Mouse (Mus musculus) frontal cortex, adult 2 months (tissue): ENCODE data around the gene Grip1. TPM values are rescaled to one million over a fixed set of nuclear protein-coding genes. Genes with fewer than 3 reads are reported as not detected.
A peak's percentile ranks its signal among the peaks of the same experiment; 100 is the strongest.

ENCODE experiments used
- DNase-seq, 2 experiments: peaks; one replicate each; pipeline ENCODE4 v3.0.0; 2022; ENCODE audit warnings: low spot score in 1 of 2; ENCODE audit errors: extremely low spot score in 1 of 2
- polyA plus RNA-seq: library from polyadenylated mRNA; depleted of rRNA; stranded (reverse); fragments of >200 nt; gene quantifications from 2 replicates; pipeline ENCODE4 v1.2.3, GENCODE M21; 2012

Grip1 gene
- polyA plus RNA-seq, 1 experiment, result 19.6 TPM

GRCm38 (mm10) chr10:119818381-119818780 lies 364.8 kb downstream of the Grip1 start:
- peak in 1 of 2 experiments; percentile 37 for DNase-seq

- DNase-seq, result peak; percentile 9 to 46
Observed at GRCm38 (mm10) chr10:119819102-119819681, 365.6 kb downstream of the Grip1 start.

DNA sequence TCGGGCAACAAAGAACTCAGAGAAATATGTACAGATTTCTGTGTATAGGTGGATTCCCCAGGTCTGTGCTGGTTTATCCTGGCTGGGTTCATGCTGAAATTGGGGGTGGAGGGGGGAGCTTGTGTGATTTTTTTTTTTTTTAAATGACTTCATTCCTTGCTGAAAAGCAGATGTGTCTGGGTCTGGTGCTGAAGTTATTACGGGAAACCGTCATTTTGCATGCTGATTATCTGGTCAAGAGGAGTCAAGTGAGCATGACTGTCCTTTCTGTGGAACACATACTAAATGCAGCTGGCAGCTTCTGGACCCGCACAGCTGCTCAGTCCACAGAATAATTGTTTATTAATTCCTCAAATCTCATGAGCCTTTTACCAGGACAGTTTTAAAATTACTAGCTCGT lies 366.1 kb downstream of the Grip1 start:
- peak in 1 of 2 experiments; percentile 19 for DNase-seq

DNA sequence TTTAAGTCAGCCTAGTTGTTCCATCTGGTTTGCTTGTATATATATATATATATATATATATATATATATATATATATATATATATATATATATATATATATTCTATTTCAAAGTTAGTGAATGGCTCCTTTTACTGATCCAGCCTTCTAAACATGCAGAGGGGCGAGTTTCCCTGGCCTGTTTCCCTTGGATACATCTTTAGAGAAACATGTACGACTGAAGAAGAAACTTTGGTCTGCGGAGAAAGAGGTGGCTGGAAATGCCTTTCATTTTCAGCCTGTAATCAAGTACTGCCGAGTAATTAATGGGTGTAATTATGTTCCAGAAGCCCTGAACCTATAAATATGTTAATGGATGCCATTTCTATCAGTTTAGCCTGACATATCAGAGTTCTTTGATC lies 366.8 kb downstream of the Grip1 start:
- no peak for DNase-seq

DNA sequence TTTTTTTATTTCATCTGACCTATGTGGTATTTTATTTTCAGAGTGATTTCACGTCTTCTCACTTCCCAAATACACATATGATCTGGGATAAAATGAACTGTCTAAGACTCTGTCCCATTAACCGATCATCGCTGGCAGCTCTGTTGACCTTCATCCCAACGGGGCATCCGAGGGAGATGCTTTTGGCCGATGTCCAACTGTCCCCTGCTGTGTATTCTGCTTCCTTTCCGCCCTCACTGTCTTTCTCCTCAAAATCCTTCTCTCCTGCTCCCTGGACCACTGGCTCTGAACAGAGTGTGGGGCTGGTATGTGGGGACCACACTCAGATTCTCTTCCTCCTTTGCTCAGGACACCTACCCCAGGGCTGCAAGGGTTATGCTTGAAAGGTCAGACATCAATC lies 370.1 kb downstream of the Grip1 start:
- no peak for DNase-seq

GRCm38 (mm10) chr10:119824521-119824920 lies 370.9 kb downstream of the Grip1 start:
- DNase-seq, result no peak

- peak in 1 of 2 experiments; percentile 46 for DNase-seq
Observed at GRCm38 (mm10) chr10:119830388-119830956, 376.8 kb downstream of the Grip1 start.

- no peak for DNase-seq
Observed at GRCm38 (mm10) chr10:119831086-119831485, 377.5 kb downstream of the Grip1 start.

- no peak for DNase-seq
Observed at GRCm38 (mm10) chr10:119833334-119833733, 379.7 kb downstream of the Grip1 start.

DNA sequence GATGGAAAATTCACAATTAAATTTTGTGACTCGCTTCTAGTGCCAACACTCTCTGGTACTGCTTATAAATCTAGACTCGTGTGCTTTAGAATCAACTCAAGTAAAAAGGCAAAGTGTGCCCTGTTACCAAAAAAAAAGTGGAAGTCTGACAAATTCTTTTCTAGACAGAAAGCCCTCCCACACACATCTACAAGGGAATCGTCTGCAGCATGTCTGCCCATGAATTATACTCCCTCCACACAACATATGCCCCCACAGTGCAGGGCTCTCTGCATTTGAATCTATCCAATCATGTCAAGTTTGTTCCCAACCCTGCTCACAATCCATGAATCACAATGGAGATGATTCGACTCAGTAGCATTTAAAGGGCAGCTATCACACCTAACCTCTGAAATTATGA lies 380.5 kb downstream of the Grip1 start:
- DNase-seq, result peak; percentile 52 to 71

DNA sequence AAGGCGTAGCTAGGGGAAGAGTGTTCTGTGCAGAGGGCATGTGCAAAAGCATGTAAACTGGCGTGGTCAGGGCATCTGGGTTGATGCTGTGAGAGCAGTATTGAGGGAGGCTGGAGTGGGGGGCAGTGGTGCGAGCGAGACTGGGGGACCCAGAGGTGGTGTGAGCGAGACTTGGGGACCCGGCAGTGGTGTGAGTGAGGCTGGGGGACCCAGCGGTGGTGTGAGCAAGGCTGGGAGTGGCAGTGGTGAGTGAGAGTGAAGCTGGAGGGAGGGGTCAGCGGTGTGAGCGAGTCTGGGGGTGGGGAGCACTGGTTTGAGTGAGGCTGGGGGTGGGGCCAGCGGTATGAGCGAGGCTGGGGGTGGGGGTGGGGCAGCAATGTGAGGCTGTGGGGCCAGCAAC lies 386.0 kb downstream of the Grip1 start:
- no peak for DNase-seq

DNA sequence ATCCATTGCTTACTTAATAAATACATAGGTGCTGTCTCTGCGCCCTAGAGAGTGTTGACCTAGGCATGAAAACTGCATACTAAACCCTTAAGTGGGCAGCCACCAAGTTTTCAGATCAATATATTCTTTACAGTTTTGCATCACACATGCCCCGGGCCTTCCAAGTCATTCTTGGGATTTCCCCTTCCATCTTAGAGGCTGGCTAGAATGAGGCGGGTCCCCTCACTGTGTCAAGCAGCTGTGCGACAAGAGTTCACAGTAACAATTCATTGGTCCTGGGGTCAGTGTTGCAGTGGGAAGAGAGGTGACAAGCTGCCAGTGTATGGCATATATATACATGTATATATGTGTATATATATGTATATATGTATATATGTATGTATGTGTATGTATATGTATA lies 388.4 kb downstream of the Grip1 start:
- DNase-seq, result no peak

GRCm38 (mm10) chr10:119845705-119846410 lies 392.2 kb downstream of the Grip1 start:
- DNase-seq, result peak in 1 of 2 experiments; percentile 33

GRCm38 (mm10) chr10:119851594-119851993 lies 398.0 kb downstream of the Grip1 start:
- DNase-seq, result no peak

DNA sequence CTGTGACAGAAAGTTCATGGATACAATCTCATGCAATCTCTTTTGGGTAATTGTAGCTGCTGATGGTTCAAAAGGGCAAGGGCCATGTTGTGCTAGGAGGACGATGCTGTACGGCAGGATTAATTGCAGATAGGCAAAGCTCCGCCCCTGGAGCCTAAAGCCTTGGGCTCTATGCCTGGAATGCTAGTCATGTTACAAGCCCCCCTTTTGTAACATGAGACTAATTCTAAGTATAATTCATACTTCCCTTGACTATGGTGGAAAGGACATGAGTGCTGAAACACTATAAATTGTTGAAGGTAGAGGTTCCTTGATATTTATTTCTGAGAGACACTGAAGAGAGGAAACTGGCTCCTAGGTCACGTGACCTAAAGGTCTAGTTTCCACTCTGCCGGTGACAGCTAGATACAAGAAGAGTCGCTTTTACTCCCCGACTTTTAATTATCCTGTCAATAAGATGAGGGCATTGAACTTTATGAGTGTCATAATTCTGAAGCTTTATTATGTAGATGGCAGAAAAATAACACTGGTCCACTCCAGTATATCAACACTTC lies 399.0 kb downstream of the Grip1 start:
- DNase-seq, result no peak

- no peak for DNase-seq
Observed at GRCm38 (mm10) chr10:119867726-119868125, 414.1 kb downstream of the Grip1 start.

DNA sequence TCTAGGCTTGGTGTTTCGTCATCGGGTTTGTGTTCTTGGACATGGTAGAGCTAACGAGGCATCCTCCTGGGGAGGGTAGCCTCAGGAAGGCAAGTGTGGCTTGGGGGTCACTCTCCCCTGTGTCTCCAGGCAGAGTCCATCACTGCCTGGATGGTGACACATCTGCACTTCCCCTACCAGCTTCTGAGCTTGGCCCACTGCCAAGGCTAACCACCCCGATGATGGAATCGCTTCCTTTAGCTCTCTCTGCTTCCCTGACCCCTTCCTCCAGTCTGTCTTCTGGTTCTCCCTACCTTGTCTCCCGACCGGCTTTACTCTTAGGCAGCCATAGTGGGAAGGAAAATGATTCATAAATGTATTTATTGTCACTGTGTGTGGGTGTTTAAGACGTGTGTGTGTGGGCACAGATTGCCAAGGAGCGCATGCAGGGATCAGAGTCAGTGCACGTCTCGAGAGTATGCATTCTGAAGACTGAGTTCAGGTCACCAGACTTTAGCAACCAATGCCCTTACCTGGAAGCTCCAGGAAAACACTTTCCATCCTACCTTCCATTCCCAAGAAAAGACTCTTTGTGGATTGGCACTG lies 415.5 kb downstream of the Grip1 start:
- peak in 1 of 2 experiments; percentile 42 for DNase-seq

GRCm38 (mm10) chr10:119876721-119877120 lies 423.1 kb downstream of the Grip1 start:
- no peak for DNase-seq

DNA sequence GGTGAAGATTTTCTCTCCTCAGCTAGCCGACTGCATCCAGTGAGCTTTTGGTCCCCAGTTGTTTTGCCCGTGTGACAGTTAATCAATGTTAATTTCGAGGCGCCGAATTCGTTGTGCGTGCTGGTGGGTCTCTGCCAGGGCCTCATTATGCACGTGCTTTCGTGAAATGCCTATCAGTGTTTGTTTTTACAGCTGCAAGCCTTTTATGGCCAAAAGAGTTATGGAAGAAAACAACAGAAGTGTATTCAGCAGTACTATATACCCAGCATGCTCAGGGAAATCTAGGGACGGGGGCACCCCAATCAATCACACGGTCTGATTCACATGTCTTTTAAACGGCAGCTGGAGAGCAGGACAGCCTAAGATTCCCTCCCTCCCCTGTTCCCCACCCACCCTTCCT lies 424.7 kb downstream of the Grip1 start:
- DNase-seq, result no peak

- no peak for DNase-seq
Observed at GRCm38 (mm10) chr10:119884591-119884990, 431.0 kb downstream of the Grip1 start.

- DNase-seq, result peak in 1 of 2 experiments; percentile 52
Observed at GRCm38 (mm10) chr10:119885563-119885962, 431.9 kb downstream of the Grip1 start.
